Mouse (Mus musculus): ENCODE data around the gene Rps29.
"Not testable (repeated sequence)": the region's sequence is repeated elsewhere in the genome, so short reads cannot be mapped to it uniquely, and the experiment has no call there.

Gene Rps29

GRCm38 (mm10) chr12:69177526-69177925 is 18.5 kb upstream of the Rps29 start:
- no peak for DNase-seq

GRCm38 (mm10) chr12:69175975-69176374 is 17.0 kb upstream of the Rps29 start:
- DNase-seq: no peak

GRCm38 (mm10) chr12:69171307-69171706 is 12.3 kb upstream of the Rps29 start:
- no peak for DNase-seq

- DNase-seq: peak; percentile 85 to 93
These were observed 9.6 kb upstream of the Rps29 start, which contains the start of gene Lrr1 for GRCm38 (mm10) chr12:69168461-69169106. Gene Lrr1, plus strand, starts transcription at chr12:69168814.

- DNase-seq: no peak
These were observed 8.9 kb upstream of the Rps29 start for GRCm38 (mm10) chr12:69167656-69168460.

- DNase-seq: not testable (repeated sequence)
These were observed 8.0 kb upstream of the Rps29 start for GRCm38 (mm10) chr12:69166861-69167581.

GRCm38 (mm10) chr12:69164904-69165303 is 5.9 kb upstream of the Rps29 start:
- DNase-seq: no peak

GRCm38 (mm10) chr12:69163586-69163985 is 4.6 kb upstream of the Rps29 start:
- DNase-seq: not testable (repeated sequence)

GRCm38 (mm10) chr12:69160677-69161076 is 1.7 kb upstream of the Rps29 start:
- DNase-seq: not testable (repeated sequence)

- DNase-seq: peak; percentile 18 to 27
These were observed 573 bp upstream of the Rps29 start for GRCm38 (mm10) chr12:69159578-69159940.

GRCm38 (mm10) chr12:69158366-69158764 is 621 bp downstream of the Rps29 start:
- DNase-seq: no peak

- no peak for DNase-seq
These were observed 1.9 kb downstream of the Rps29 start for GRCm38 (mm10) chr12:69157107-69157506.

GRCm38 (mm10) chr12:69156436-69156835 is 2.5 kb downstream of the Rps29 start:
- no peak for DNase-seq

GRCm38 (mm10) chr12:69155923-69156322 is 3.1 kb downstream of the Rps29 start:
- no peak for DNase-seq

GRCm38 (mm10) chr12:69150049-69150448 is 8.9 kb downstream of the Rps29 start:
- DNase-seq: no peak

GRCm38 (mm10) chr12:69147166-69147735 is 11.7 kb downstream of the Rps29 start:
- DNase-seq: no peak

GRCm38 (mm10) chr12:69143460-69143859 is 15.5 kb downstream of the Rps29 start:
- no peak for DNase-seq

- DNase-seq: no peak
These were observed 19.1 kb downstream of the Rps29 start for GRCm38 (mm10) chr12:69139841-69140240.

- no peak for DNase-seq
These were observed 19.8 kb downstream of the Rps29 start for GRCm38 (mm10) chr12:69139201-69139600.

- DNase-seq: peak; percentile 37 to 80
These were observed 27.0 kb downstream of the Rps29 start for GRCm38 (mm10) chr12:69131981-69132380.

GRCm38 (mm10) chr12:69131267-69131666 is 27.7 kb downstream of the Rps29 start:
- DNase-seq: no peak

- DNase-seq: no peak
These were observed 28.5 kb downstream of the Rps29 start for GRCm38 (mm10) chr12:69130486-69130885.

Data from kidney, postnatal 36 days (tissue).